Mouse (Mus musculus) testis, adult 2 months (tissue): ENCODE data around the gene Atf7. TPM values are rescaled to one million over a fixed set of nuclear protein-coding genes. Genes with fewer than 3 reads are reported as not detected.

Source experiments
- H3K27ac ChIP-seq: fragments of 200-500 bp; 2 replicates; pipeline ENCODE4 v1.5.1; 2012; ENCODE audit warnings: low read depth, low read length; ENCODE audit not compliant: control insufficient read depth, insufficient read depth
- H3K27me3 ChIP-seq: fragments of 200-500 bp; 2 replicates; pipeline ENCODE4 v1.6.1; 2012; ENCODE audit warnings: mild to moderate bottlenecking, low read length, moderate library complexity; ENCODE audit not compliant: control insufficient read depth, insufficient read depth
- H3K36me3 ChIP-seq: fragments of 200-500 bp; 2 replicates; pipeline ENCODE4 v1.6.1; 2012; ENCODE audit warnings: mild to moderate bottlenecking, low read length; ENCODE audit not compliant: control insufficient read depth, insufficient read depth
- H3K4me1 ChIP-seq: fragments of 200-500 bp; 2 replicates; pipeline ENCODE4 v1.6.1; 2012; ENCODE audit warnings: low read length; ENCODE audit not compliant: control insufficient read depth, insufficient read depth
- H3K4me3 ChIP-seq: fragments of 200-500 bp; 2 replicates; pipeline ENCODE4 v1.5.1; 2012; ENCODE audit warnings: low read depth, mild to moderate bottlenecking, low read length, moderate library complexity, mixed read lengths; ENCODE audit not compliant: control insufficient read depth
- CTCF ChIP-seq: fragments of 200-500 bp; IDR thresholded peaks from 2 replicates; pipeline ENCODE4 v1.5.1; 2012; ENCODE audit warnings: low read depth, mild to moderate bottlenecking, inconsistent platforms, low read length, moderate library complexity; ENCODE audit not compliant: control insufficient read depth, insufficient read depth, insufficient replicate concordance
- POLR2A ChIP-seq: fragments of 200-500 bp; IDR thresholded peaks from 2 replicates; pipeline ENCODE4 v1.6.1; 2012; ENCODE audit warnings: low read depth, mild to moderate bottlenecking, inconsistent platforms, low read length, moderate library complexity; ENCODE audit not compliant: control insufficient read depth
- polyA plus RNA-seq: library from polyadenylated mRNA; depleted of rRNA; stranded (reverse); fragments of >200 nt; gene quantifications from 2 replicates; pipeline ENCODE4 v1.2.3, GENCODE M21; 2012

The Atf7 gene
- polyA plus RNA-seq, 1 experiment = 42.9 TPM

GRCm38 (mm10) chr15:102519211-102520141 lies 105.8 kb downstream of the Atf7 start:
- peak overlapping the region; percentile 99; the same call in 1 of the 2 replicates for H3K27ac ChIP-seq
- H3K27me3 ChIP-seq = no peaks in the 10 kb centered on the region
- peaks cover 19% of the 10 kb centered on the region for H3K4me1 ChIP-seq
- H3K4me3 ChIP-seq = peak overlapping the region; percentile 95
- no peaks in the 10 kb centered on the region for H3K36me3 ChIP-seq
- no peak for TF ChIP-seq CTCF
- no peak for TF ChIP-seq POLR2A

DNA sequence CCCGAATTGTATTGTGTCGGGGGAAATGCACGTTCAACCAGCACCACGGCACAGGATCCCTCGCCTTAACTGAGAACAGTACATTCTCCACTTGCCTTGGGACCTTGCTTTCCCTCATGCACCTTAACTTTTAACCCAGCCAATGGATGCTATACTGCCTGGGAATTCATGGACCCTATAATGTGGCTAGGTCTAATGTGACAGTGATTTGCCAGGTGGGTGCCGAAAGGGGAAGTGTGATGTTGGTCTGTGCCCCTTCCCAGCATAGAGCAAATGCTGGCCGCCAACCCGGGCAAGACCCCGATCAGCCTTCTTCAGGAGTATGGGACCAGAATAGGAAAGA lies 106.4 kb downstream of the Atf7 start:
- no peaks in the 10 kb centered on the region for H3K27me3 ChIP-seq
- no peak for TF ChIP-seq CTCF
- TF ChIP-seq POLR2A = no peak
- peaks cover 19% of the 10 kb centered on the region for H3K4me1 ChIP-seq
- no peaks in the 10 kb centered on the region for H3K36me3 ChIP-seq
- H3K27ac ChIP-seq = peak overlapping the region; percentile 99
- peak overlapping the region; percentile 95 for H3K4me3 ChIP-seq

- Histone ChIP-seq H3K27me3 (no peaks in the 10 kb centered on the region), H3K4me3 (peak within 1 kb of the TSS; percentile 95), H3K27ac (peak within 1 kb of the TSS; percentile 99), H3K36me3 (no peaks in the 10 kb centered on the region), H3K4me1 (peaks cover 19% of the 10 kb centered on the region)
- TF ChIP-seq POLR2A (peak; percentile 94), CTCF (no peak)
Measured at GRCm38 (mm10) chr15:102517976-102518858, 107.0 kb downstream of the Atf7 start, which contains the start of gene Tarbp2. Tarbp2 (plus strand) TSS chr15:102518192.

DNA sequence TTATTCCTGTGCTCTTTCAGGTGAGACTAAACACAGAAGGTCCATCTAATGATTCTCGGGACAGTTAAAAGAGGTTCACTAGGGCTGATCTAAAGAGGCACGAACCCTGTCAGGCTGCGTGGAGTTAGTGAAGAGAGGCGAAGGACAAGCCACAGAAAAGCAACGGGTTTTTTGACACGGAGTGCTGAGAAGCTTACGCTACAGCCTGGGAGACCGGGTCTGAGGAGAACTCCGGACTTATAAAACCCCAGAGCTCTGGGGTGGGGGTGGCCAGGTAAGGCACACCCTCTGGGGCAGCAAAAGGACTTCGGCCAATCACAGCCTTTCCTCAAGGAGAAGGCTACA lies 107.7 kb downstream of the Atf7 start:
- H3K36me3 ChIP-seq = no peaks in the 10 kb centered on the region
- H3K4me3 ChIP-seq = peak overlapping the region; percentile 95
- peak overlapping the region; percentile 62 for H3K27ac ChIP-seq
- TF ChIP-seq CTCF (no peak), POLR2A (no peak; the same call in 1 of the 2 replicates)
- no peaks in the 10 kb centered on the region for H3K27me3 ChIP-seq
- peaks cover 19% of the 10 kb centered on the region for H3K4me1 ChIP-seq

GRCm38 (mm10) chr15:102516728-102517404 lies 108.4 kb downstream of the Atf7 start, which contains the start of gene Map3k12:
Map3k12 (minus strand) TSS chr15:102517064.
- Histone ChIP-seq H3K4me1 (peaks cover 19% of the 10 kb centered on the region), H3K4me3 (peak within 1 kb of the TSS; percentile 95), H3K36me3 (no peaks in the 10 kb centered on the region), H3K27me3 (no peaks in the 10 kb centered on the region), H3K27ac (peak within 1 kb of the TSS; percentile 62)
- no peak for TF ChIP-seq CTCF
- peak; percentile 8; the same call in 1 of the 2 replicates for TF ChIP-seq POLR2A

GRCm38 (mm10) chr15:102516293-102516692 lies 109.0 kb downstream of the Atf7 start:
- Histone ChIP-seq H3K27ac (no peak overlapping the region), H3K36me3 (no peaks in the 10 kb centered on the region), H3K4me3 (peak overlapping the region; percentile 95), H3K27me3 (no peaks in the 10 kb centered on the region), H3K4me1 (peaks cover 22% of the 10 kb centered on the region)
- no peak for TF ChIP-seq CTCF
- TF ChIP-seq POLR2A = no peak
